8 mouse cellular contexts compared by ENCODE assay signal in the genomic region with DNA sequence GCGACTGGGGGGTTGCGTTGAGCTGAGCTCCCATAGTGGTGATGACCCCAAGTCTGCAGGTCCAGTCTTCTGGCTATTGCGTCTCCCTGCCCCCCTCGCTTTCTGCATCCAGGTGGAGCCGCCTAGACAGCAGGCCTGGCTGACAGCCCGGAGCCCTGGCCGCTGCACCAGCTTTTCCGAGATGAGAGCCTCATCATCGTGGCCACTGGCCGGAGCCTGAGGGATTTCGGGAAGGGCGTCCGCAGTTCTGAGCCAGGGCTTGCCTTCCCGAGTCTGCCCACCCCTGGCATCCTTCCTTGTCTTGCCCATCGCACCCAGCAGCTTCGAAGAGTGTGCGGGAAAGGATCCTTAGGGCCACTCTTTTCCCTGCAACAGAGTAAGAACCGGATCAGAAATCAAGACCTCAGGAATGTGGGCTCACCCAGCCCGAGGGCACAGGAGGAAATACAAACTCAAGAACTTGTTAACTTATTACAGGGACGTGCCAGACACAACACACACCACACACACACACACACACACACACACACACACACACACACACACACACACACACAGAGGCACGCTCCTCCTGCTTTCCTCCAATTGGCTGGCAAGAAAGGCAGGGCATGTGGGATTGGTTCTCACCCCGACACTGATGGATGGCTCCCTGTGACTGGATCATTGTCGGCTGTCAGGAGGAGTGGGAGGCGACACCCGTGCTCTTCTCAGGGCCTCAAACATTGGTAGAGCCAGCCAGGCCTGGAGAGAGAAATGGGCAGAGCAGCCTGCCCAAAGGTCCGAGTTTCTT. TPM values are rescaled to one million over a fixed set of nuclear protein-coding genes. Genes with fewer than 3 reads are reported as not detected.
DNase-seq lines count a peak whose midpoint lies in the region; ATAC-seq and TF ChIP-seq lines count a peak whose summit lies in the region.

No protein-coding gene starts in this region.

- H3K9me3 ChIP-seq in hindbrain, postnatal 0 days (ENCODE audit: low read length), result no peaks in the 10 kb centered on the region
- no peaks in the 10 kb centered on the region for H3K9me3 ChIP-seq in lung, embryonic 16.5 days (ENCODE audit: control insufficient read depth, low read length)
- H3K9me3 ChIP-seq in stomach, postnatal 0 days (ENCODE audit: control insufficient read depth, low read length), result no peaks in the 10 kb centered on the region

- H3K4me3 ChIP-seq in cerebellum, adult 2 months (replicated peaks; ENCODE audit: insufficient read depth, low read depth, low read length), result no peak overlapping the region
- H3K4me3 ChIP-seq in gastrocnemius, adult 2 months, result peak overlapping the region; percentile 51
- no peak overlapping the region for H3K4me3 ChIP-seq in hindbrain, postnatal 0 days (ENCODE audit: low read length)
- no peak overlapping the region for H3K4me3 ChIP-seq in lung, embryonic 16.5 days (ENCODE audit: low read length)
- no peak overlapping the region for H3K4me3 ChIP-seq in stomach, postnatal 0 days (ENCODE audit: low read depth, low read length)

- peak; percentile 61 for ATAC-seq in hindbrain, postnatal 0 days
- no peak for ATAC-seq in lung, embryonic 16.5 days (ENCODE audit: low read depth)
- ATAC-seq in stomach, postnatal 0 days (ENCODE audit: low FRiP score, low TSS enrichment), result peak; percentile 24; the same call in 1 of the 2 replicates

- H3K36me3 ChIP-seq in hindbrain, postnatal 0 days (ENCODE audit: insufficient read depth, low read length), result no peaks in the 10 kb centered on the region
- no peaks in the 10 kb centered on the region for H3K36me3 ChIP-seq in lung, embryonic 16.5 days (ENCODE audit: control insufficient read depth, insufficient read depth, low read length)
- H3K36me3 ChIP-seq in stomach, postnatal 0 days (ENCODE audit: control insufficient read depth, insufficient read depth, low read length), result no peaks in the 10 kb centered on the region

- peaks cover 14% of the 10 kb centered on the region for H3K4me1 ChIP-seq in cerebellum, adult 2 months (ENCODE audit: control insufficient read depth, insufficient read depth, low read length)
- H3K4me1 ChIP-seq in hindbrain, postnatal 0 days (ENCODE audit: insufficient read depth, low read length), result peaks cover 21% of the 10 kb centered on the region
- peaks cover 13% of the 10 kb centered on the region for H3K4me1 ChIP-seq in lung, embryonic 16.5 days (replicated peaks; ENCODE audit: control insufficient read depth, insufficient read depth, low read length)
- peaks cover 3% of the 10 kb centered on the region for H3K4me1 ChIP-seq in stomach, postnatal 0 days (replicated peaks; ENCODE audit: control insufficient read depth, insufficient read depth)

- DNase-seq in left cerebral cortex, postnatal 14 days (ENCODE audit: low spot score in 2 of 2), result peak; percentile 20 to 49
- no peak for DNase-seq in left cerebral cortex, adult 18-20 months (ENCODE audit: low spot score in 2 of 2)
- peak; percentile 55 to 60 for DNase-seq in cerebellum, adult 2 months
- DNase-seq in gastrocnemius, adult 2 months, result peak; percentile 81
- DNase-seq in hindbrain, postnatal 0 days (ENCODE audit: low spot score), result peak; percentile 85
- DNase-seq in stomach, postnatal 0 days (ENCODE audit: low spot score), result peak; percentile 54
- no peak for DNase-seq in left cerebral cortex, adult 11 months (ENCODE audit: low spot score)

- TF ChIP-seq EP300 in stomach, postnatal 0 days (optimal IDR thresholded peaks at IDR 0.05), result no peak

- no peak for TF ChIP-seq POLR2A in cerebellum, adult 2 months (IDR thresholded peaks at IDR 0.05; ENCODE audit: borderline replicate concordance, insufficient read depth, low read length)

- H3K27me3 ChIP-seq in cerebellum, adult 2 months (ENCODE audit: control insufficient read depth, insufficient read depth, low read length), result no peaks in the 10 kb centered on the region
- H3K27me3 ChIP-seq in hindbrain, postnatal 0 days (ENCODE audit: insufficient read depth, low read length), result no peaks in the 10 kb centered on the region
- H3K27me3 ChIP-seq in lung, embryonic 16.5 days (ENCODE audit: control insufficient read depth, insufficient read depth, low read depth, low read length), result peaks cover 4% of the 10 kb centered on the region; the same call in 1 of the 2 replicates
- no peaks in the 10 kb centered on the region for H3K27me3 ChIP-seq in stomach, postnatal 0 days (ENCODE audit: control insufficient read depth, insufficient read depth, low read length)

- no peak overlapping the region for H3K9ac ChIP-seq in hindbrain, postnatal 0 days (replicated peaks; ENCODE audit: low read length)
- no peak overlapping the region for H3K9ac ChIP-seq in lung, embryonic 16.5 days (ENCODE audit: low read length)
- peak overlapping the region; percentile 23; the same call in 1 of the 2 replicates for H3K9ac ChIP-seq in stomach, postnatal 0 days (ENCODE audit: low read length)

- H3K4me2 ChIP-seq in hindbrain, postnatal 0 days (ENCODE audit: low read depth, low read length), result peak overlapping the region; percentile 44
- H3K4me2 ChIP-seq in lung, embryonic 16.5 days (ENCODE audit: low read depth, low read length), result peak overlapping the region; percentile 21
- no peak overlapping the region; the same call in 1 of the 2 replicates for H3K4me2 ChIP-seq in stomach, postnatal 0 days (replicated peaks; ENCODE audit: low read depth)

- H3K27ac ChIP-seq in cerebellum, adult 2 months (ENCODE audit: insufficient read depth, low read length), result no peak overlapping the region
- peak overlapping the region; percentile 92 for H3K27ac ChIP-seq in gastrocnemius, adult 2 months
- H3K27ac ChIP-seq in hindbrain, postnatal 0 days, result peak overlapping the region; percentile 65; the same call in 1 of the 2 replicates
- no peak overlapping the region for H3K27ac ChIP-seq in lung, embryonic 16.5 days (ENCODE audit: low read length)
- 0 out of 2 replicates have a peak overlapping the region, but pooled peaks have one; percentile 18 for H3K27ac ChIP-seq in stomach, postnatal 0 days (replicated peaks)

- intact Hi-C loops in left cerebral cortex, postnatal 14 days (cut with DNase I), result loop anchor here (5.0 to 10.0 kb wide), 3 partner anchors 76 to 586 kb away; a partner anchor contains a TSS
- intact Hi-C loops in gastrocnemius, adult 2 months (cut with DNase I), result loop anchor here (5.0 kb wide), 3 partner anchors 86 to 311 kb away; a partner anchor contains a TSS

- 23% methylated on average over 26 of the region's 26 CpGs for WGBS in cerebellum, adult 2 months
- WGBS in hindbrain, postnatal 0 days, result 10% methylated on average over 26 of the region's 26 CpGs
- WGBS in lung, embryonic 16.5 days, result 23% methylated on average over 26 of the region's 26 CpGs
- 26% methylated on average over 26 of the region's 26 CpGs for WGBS in stomach, postnatal 0 days

- TF ChIP-seq CTCF in cerebellum, adult 2 months (IDR thresholded peaks at IDR 0.05; ENCODE audit: borderline replicate concordance, insufficient read depth, low read depth, low read length), result no peak
- TF ChIP-seq CTCF in gastrocnemius, adult 2 months (IDR thresholded peaks at IDR 0.05), result no peak
- TF ChIP-seq CTCF in hindbrain, postnatal 0 days (IDR thresholded peaks at IDR 0.05; ENCODE audit: low read depth), result no peak
- TF ChIP-seq CTCF in stomach, postnatal 0 days (IDR thresholded peaks at IDR 0.05; ENCODE audit: low read depth), result no peak

RNA-seq across cellular contexts. Expression of a gene that starts 13.7 kb away (rescaled TPM):
- 1 to 10 TPM; 2.7 to 3.2 TPM for total RNA-seq in left cerebral cortex, postnatal 14 days (2021)
- total RNA-seq in left cerebral cortex, adult 18-20 months (2021), result 1 to 10 TPM; 5.9 to 6.3 TPM
- polyA plus RNA-seq in cerebellum, adult 2 months (2012; rRNA removed), result 9.5 and 10.9 TPM in 2 replicates
- total RNA-seq in gastrocnemius, adult 2 months (2021), result 10 to 100 TPM; 21.4 to 31.0 TPM
- total RNA-seq in hindbrain, postnatal 0 days (2014; rRNA removed), result 6.3 and 12.6 TPM in 2 replicates
- 26.4 and 28.1 TPM in 2 replicates for polyA plus RNA-seq in hindbrain, postnatal 0 days (2015; fragmentation: Nextera tagmentation; extraction: Ambion mirVana)
- polyA plus RNA-seq in lung, embryonic 16.5 days (2015; fragmentation: Nextera tagmentation; extraction: Ambion mirVana), result 131 and 135 TPM in 2 replicates
- 84.7 and 95.1 TPM in 2 replicates for polyA plus RNA-seq in stomach, postnatal 0 days (2015; fragmentation: Nextera tagmentation; extraction: Ambion mirVana)

RNA-seq across cellular contexts. Expression of a gene that starts 33.6 kb away (rescaled TPM):
- 100 to 1,000 TPM; 205 to 209 TPM for total RNA-seq in left cerebral cortex, postnatal 14 days (2021)
- 100 to 1,000 TPM; 292 to 305 TPM for total RNA-seq in left cerebral cortex, adult 18-20 months (2021)
- 183 and 215 TPM in 2 replicates for polyA plus RNA-seq in cerebellum, adult 2 months (2012; rRNA removed)
- 100 to 1,000 TPM; 395 to 484 TPM for total RNA-seq in gastrocnemius, adult 2 months (2021)
- total RNA-seq in hindbrain, postnatal 0 days (2014; rRNA removed), result 91.4 and 92.8 TPM in 2 replicates
- 67.2 and 69.0 TPM in 2 replicates for polyA plus RNA-seq in hindbrain, postnatal 0 days (2015; fragmentation: Nextera tagmentation; extraction: Ambion mirVana)
- polyA plus RNA-seq in lung, embryonic 16.5 days (2015; fragmentation: Nextera tagmentation; extraction: Ambion mirVana), result 68.2 and 68.8 TPM in 2 replicates
- polyA plus RNA-seq in stomach, postnatal 0 days (2015; fragmentation: Nextera tagmentation; extraction: Ambion mirVana), result 32.4 and 35.6 TPM in 2 replicates

RNA-seq across cellular contexts. Expression of a gene that starts 52.9 kb away (rescaled TPM):
- total RNA-seq in left cerebral cortex, postnatal 14 days (2021), result 10 to 100 TPM; 38.9 to 39.9 TPM
- 10 to 100 TPM; 27.5 to 31.8 TPM for total RNA-seq in left cerebral cortex, adult 18-20 months (2021)
- polyA plus RNA-seq in cerebellum, adult 2 months (2012; rRNA removed), result 40.7 and 41.2 TPM in 2 replicates
- total RNA-seq in gastrocnemius, adult 2 months (2021), result 10 to 100 TPM; 21.5 to 24.0 TPM
- total RNA-seq in hindbrain, postnatal 0 days (2014; rRNA removed), result 44.9 and 56.5 TPM in 2 replicates
- polyA plus RNA-seq in hindbrain, postnatal 0 days (2015; fragmentation: Nextera tagmentation; extraction: Ambion mirVana), result 77.1 and 87.8 TPM in 2 replicates
- polyA plus RNA-seq in lung, embryonic 16.5 days (2015; fragmentation: Nextera tagmentation; extraction: Ambion mirVana), result 67.5 and 70.6 TPM in 2 replicates
- polyA plus RNA-seq in stomach, postnatal 0 days (2015; fragmentation: Nextera tagmentation; extraction: Ambion mirVana), result 61.7 and 64.9 TPM in 2 replicates

Comparison
In these comparisons a context has a peak if more than half of its experiments do, and no peak if none do; other contexts are left out.
1. DNase-seq: peak in left cerebral cortex, postnatal 14 days (2 of 2), cerebellum, adult 2 months (2 of 2), gastrocnemius, adult 2 months (single experiment), hindbrain, postnatal 0 days (single experiment) and stomach, postnatal 0 days (single experiment); none in left cerebral cortex, adult 18-20 months (0 of 2) and left cerebral cortex, adult 11 months (single experiment).
2. H3K27ac ChIP-seq: peak in gastrocnemius, adult 2 months (single experiment), hindbrain, postnatal 0 days (single experiment) and stomach, postnatal 0 days (single experiment); none in cerebellum, adult 2 months (single experiment) and lung, embryonic 16.5 days (single experiment).